Mouse (Mus musculus) hindbrain, postnatal 0 days (tissue): ENCODE data around the gene Mab21l3. TPM values are rescaled to one million over a fixed set of nuclear protein-coding genes. Genes with fewer than 3 reads are reported as not detected.

Experiments
- ATAC-seq: fragments of 200-750 bp; cut with Nextera tagmentation; 2 replicates; pipeline ENCODE4 v1.8.0; 2017; ENCODE audit warnings: mild to moderate bottlenecking, moderate TSS enrichment, moderate library complexity
- DNase-seq: peaks from one replicate; pipeline ENCODE4 v3.0.0-alpha.2; 2015; ENCODE audit warnings: low spot score
- H3K27ac ChIP-seq: fragments of 300-500 bp; sonication (generic); 2 replicates; pipeline ENCODE4 v1.5.1; 2014; ENCODE audit warnings: mild to moderate bottlenecking
- H3K27me3 ChIP-seq: fragments of 300-500 bp; sonication (generic); 2 replicates; pipeline ENCODE4 v1.6.1; 2014; ENCODE audit warnings: low read length, mixed read lengths; ENCODE audit not compliant: insufficient read depth
- H3K36me3 ChIP-seq: fragments of 300-500 bp; sonication (generic); 2 replicates; pipeline ENCODE4 v1.6.1; 2014; ENCODE audit warnings: low read length, mixed read lengths; ENCODE audit not compliant: insufficient read depth
- H3K4me1 ChIP-seq: fragments of 300-500 bp; sonication (generic); 2 replicates; pipeline ENCODE4 v1.6.1; 2014; ENCODE audit warnings: antibody characterized with exemption, low read length, mixed read lengths; ENCODE audit not compliant: insufficient read depth
- H3K4me2 ChIP-seq: fragments of 300-500 bp; sonication (generic); 2 replicates; pipeline ENCODE4 v1.6.1; 2014; ENCODE audit warnings: low read depth, mild to moderate bottlenecking, low read length, moderate library complexity, mixed read lengths
- H3K4me3 ChIP-seq: fragments of 300-500 bp; sonication (generic); 2 replicates; pipeline ENCODE4 v1.5.1; 2014; ENCODE audit warnings: low read length
- H3K9ac ChIP-seq: fragments of 300-500 bp; sonication (generic); replicated peaks from 2 replicates; pipeline ENCODE4 v1.6.1; 2014; ENCODE audit warnings: mild to moderate bottlenecking, low read length, moderate library complexity, mixed read lengths
- H3K9me3 ChIP-seq: fragments of 300-500 bp; sonication (generic); 2 replicates; pipeline ENCODE4 v1.6.1; 2016; ENCODE audit warnings: low read length, mixed read lengths
- CTCF ChIP-seq: IDR thresholded peaks from 2 replicates; pipeline ENCODE4 v1.5.1; 2016; ENCODE audit warnings: antibody characterized with exemption, control low read depth, low read depth
- polyA plus RNA-seq: library from polyadenylated mRNA; unstranded; fragments of >200 nt; fragmentation: Nextera tagmentation; extraction: Ambion mirVana; gene quantifications from 2 replicates; pipeline ENCODE4 v1.2.1, GENCODE M21; 2015
- total RNA-seq: library from RNA; depleted of rRNA; stranded (reverse); fragments of >200 nt; gene quantifications from 2 replicates; pipeline ENCODE4 v1.2.3, GENCODE M21; 2014; rRNA removed

Mab21l3 gene
- total and polyA plus RNA-seq, 2 experiments from 2014 or later, result 0.04 to 0.10 TPM

DNA sequence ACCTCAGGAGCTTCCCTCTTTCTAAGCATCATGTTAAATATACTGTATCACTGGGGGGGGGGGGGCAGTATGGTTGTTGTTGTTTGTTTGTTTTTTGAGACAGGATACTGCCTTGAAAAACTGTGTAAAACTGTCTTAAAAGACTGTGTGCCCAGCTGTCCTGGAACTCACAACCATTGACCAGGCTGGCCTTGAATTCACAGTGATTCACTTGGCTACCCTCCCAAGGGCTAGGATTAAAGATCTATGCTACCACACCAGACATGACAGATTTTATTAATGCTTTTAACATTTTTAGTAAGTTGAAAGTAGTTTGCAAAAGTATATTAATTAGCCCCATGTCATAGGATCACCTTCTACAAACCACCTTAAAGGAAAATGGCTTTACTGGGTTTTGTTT, 85.2 kb downstream of the Mab21l3 start:
- no peak for TF ChIP-seq CTCF
- Histone ChIP-seq H3K36me3 (no peaks in the 10 kb centered on the region), H3K4me3 (no peak overlapping the region), H3K9ac (no peak overlapping the region), H3K9me3 (no peaks in the 10 kb centered on the region), H3K27ac (no peak overlapping the region), H3K4me2 (no peak overlapping the region), H3K27me3 (no peaks in the 10 kb centered on the region; the same call in 1 of the 2 replicates), H3K4me1 (no peaks in the 10 kb centered on the region)
- DNase-seq, result no peak
- ATAC-seq, result no peak

Other genes with a start within 250 kb of the Mab21l3 start
- 244 and 264 TPM in 2 replicates for gene Atp1a1, start 244.3 kb downstream of the Mab21l3 start, total RNA-seq
- 66.3 and 66.4 TPM in 2 replicates for gene Atp1a1, start 244.3 kb downstream of the Mab21l3 start, polyA plus RNA-seq
- 11.1 and 12.5 TPM in 2 replicates for gene Slc22a15, start 75.5 kb upstream of the Mab21l3 start, total RNA-seq
- 5.0 and 5.7 TPM in 2 replicates for gene Slc22a15, start 75.5 kb upstream of the Mab21l3 start, polyA plus RNA-seq
- gene Nhlh2, start 161.1 kb upstream of the Mab21l3 start, total RNA-seq, result 30.3 and 31.9 TPM in 2 replicates
- 25.1 and 28.2 TPM in 2 replicates for gene Nhlh2, start 161.1 kb upstream of the Mab21l3 start, polyA plus RNA-seq
- gene Casq2, start 237.5 kb upstream of the Mab21l3 start, total RNA-seq, result 1.4 and 2.0 TPM in 2 replicates
- gene Casq2, start 237.5 kb upstream of the Mab21l3 start, polyA plus RNA-seq, result 0.56 and 0.92 TPM in 2 replicates